Mouse (Mus musculus) heart, postnatal 0 days (tissue): ENCODE results near the gene Tm4sf20. TPM values are rescaled to one million over a fixed set of nuclear protein-coding genes. Genes with fewer than 3 reads are reported as not detected.

Experiments used
- ATAC-seq: fragments of 200-750 bp; cut with Nextera tagmentation; 2 replicates; pipeline ENCODE4 v1.8.0; 2017; ENCODE audit warnings: low read depth, moderate number of reproducible peaks, moderate library complexity; ENCODE audit not compliant: insufficient read depth
- DNase-seq: peaks from one replicate; pipeline ENCODE4 v3.0.0-alpha.2; 2016; ENCODE audit warnings: low spot score
- H3K27ac ChIP-seq: fragments of 300-500 bp; sonication (generic); 2 replicates; pipeline ENCODE4 v1.5.1; 2014; ENCODE audit warnings: low read depth, mild to moderate bottlenecking
- H3K27me3 ChIP-seq: fragments of 300-500 bp; sonication (generic); 2 replicates; pipeline ENCODE4 v1.6.1; 2014; ENCODE audit warnings: low read length, mixed read lengths; ENCODE audit not compliant: control insufficient read depth, insufficient read depth
- H3K36me3 ChIP-seq: fragments of 300-500 bp; sonication (generic); replicated peaks from 2 replicates; pipeline ENCODE4 v1.6.1; 2014; ENCODE audit warnings: low read length, mixed read lengths; ENCODE audit not compliant: control insufficient read depth, insufficient read depth
- H3K4me1 ChIP-seq: fragments of 300-500 bp; sonication (generic); 2 replicates; pipeline ENCODE4 v1.6.1; 2014; ENCODE audit warnings: antibody characterized with exemption; ENCODE audit not compliant: control insufficient read depth, insufficient read depth
- H3K4me2 ChIP-seq: fragments of 300-500 bp; sonication (generic); 2 replicates; pipeline ENCODE4 v1.6.1; 2014; ENCODE audit warnings: low read depth, mild to moderate bottlenecking, low read length, moderate library complexity
- H3K4me3 ChIP-seq: fragments of 300-500 bp; sonication (generic); 2 replicates; pipeline ENCODE4 v1.5.1; 2014; ENCODE audit warnings: low read depth, low read length
- H3K9ac ChIP-seq: fragments of 300-500 bp; sonication (generic); replicated peaks from 2 replicates; pipeline ENCODE4 v1.6.1; 2014; ENCODE audit warnings: low read depth, low read length, mixed read lengths
- H3K9me3 ChIP-seq: fragments of 300-500 bp; sonication (generic); replicated peaks from 2 replicates; pipeline ENCODE4 v1.6.1; 2016; ENCODE audit warnings: low read length; ENCODE audit not compliant: control insufficient read depth
- CTCF ChIP-seq: IDR thresholded peaks from 2 replicates; pipeline ENCODE4 v1.5.1; 2016; ENCODE audit warnings: antibody characterized with exemption, control low read depth, low read depth
- EP300 ChIP-seq: IDR thresholded peaks from 2 replicates; pipeline ENCODE4 v1.6.1; 2016; ENCODE audit warnings: antibody characterized with exemption, low read depth
- WGBS: fragments of 180-500 bp; shearing (Covaris S2); extraction: QIAGEN DNeasy Blood & Tissue Kit; methylation state at CpG from one replicate; pipeline ENCODE4 v1.1.7; 2014; 5-methylcytosine and 5-hydroxymethylcytosine counted together
- polyA plus RNA-seq: library from polyadenylated mRNA; unstranded; fragments of >200 nt; fragmentation: Nextera tagmentation; extraction: Ambion mirVana; gene quantifications from 2 replicates; pipeline ENCODE4 v1.2.1, GENCODE M21; 2015
- total RNA-seq: library from RNA; depleted of rRNA; stranded (reverse); fragments of >200 nt; gene quantifications from 2 replicates; pipeline ENCODE4 v1.2.3, GENCODE M21; 2014; ENCODE audit warnings: low replicate concordance

The Tm4sf20 gene
- total and polyA plus RNA-seq, 2 experiments from 2014 or later: not detected

- H3K27me3 ChIP-seq: no peaks in the 10 kb centered on the region
- H3K4me1 ChIP-seq: 0 out of 2 replicates have a peak, but pooled peaks cover 7% of the 10 kb centered on the region
- WGBS: 52% methylated on average over 8 of the region's 8 CpGs
- H3K36me3 ChIP-seq: no peaks in the 10 kb centered on the region
- H3K9me3 ChIP-seq: no peaks in the 10 kb centered on the region
- no peak overlapping the region for H3K27ac ChIP-seq
- H3K9ac ChIP-seq: no peak overlapping the region
- DNase-seq: no peak
- ATAC-seq: no peak
- TF ChIP-seq CTCF (no peak), EP300 (no peak)
- no peak overlapping the region for H3K4me3 ChIP-seq
- no peak overlapping the region for H3K4me2 ChIP-seq
Measured at GRCm38 (mm10) chr1:82806391-82806790, 38.1 kb upstream of the Tm4sf20 start.

GRCm38 (mm10) chr1:82804059-82804458 is 35.8 kb upstream of the Tm4sf20 start:
- no peak overlapping the region for H3K4me2 ChIP-seq
- H3K9me3 ChIP-seq: no peaks in the 10 kb centered on the region
- H3K9ac ChIP-seq: no peak overlapping the region
- DNase-seq: no peak
- TF ChIP-seq CTCF (no peak), EP300 (no peak)
- 0 out of 2 replicates have a peak, but pooled peaks cover 7% of the 10 kb centered on the region for H3K4me1 ChIP-seq
- ATAC-seq: peak; percentile 27; the same call in 1 of the 2 replicates
- peak overlapping the region; percentile 16; the same call in 1 of the 2 replicates for H3K27ac ChIP-seq
- H3K27me3 ChIP-seq: no peaks in the 10 kb centered on the region
- no peaks in the 10 kb centered on the region for H3K36me3 ChIP-seq
- 48% methylated on average over 1 of the region's 1 CpGs for WGBS
- H3K4me3 ChIP-seq: no peak overlapping the region

GRCm38 (mm10) chr1:82803608-82804007 is 35.3 kb upstream of the Tm4sf20 start:
- Histone ChIP-seq H3K4me2 (no peak overlapping the region), H3K27ac (no peak overlapping the region; the same call in 1 of the 2 replicates), H3K4me1 (0 out of 2 replicates have a peak, but pooled peaks cover 7% of the 10 kb centered on the region), H3K27me3 (no peaks in the 10 kb centered on the region), H3K4me3 (no peak overlapping the region), H3K36me3 (no peaks in the 10 kb centered on the region), H3K9ac (no peak overlapping the region), H3K9me3 (no peaks in the 10 kb centered on the region)
- DNase-seq (no peak), ATAC-seq (no peak)
- TF ChIP-seq EP300 (no peak), CTCF (peak; percentile 43; the same call in 1 of the 2 replicates)
- WGBS: 74% methylated on average over 7 of the region's 7 CpGs

- TF ChIP-seq CTCF: no peak
- no peak for TF ChIP-seq EP300
- WGBS: 51% methylated on average over 12 of the region's 12 CpGs
- DNase-seq: no peak
Measured at GRCm38 (mm10) chr1:82801105-82801783, 33.0 kb upstream of the Tm4sf20 start.

GRCm38 (mm10) chr1:82798922-82799321 is 30.7 kb upstream of the Tm4sf20 start:
- H3K27ac ChIP-seq: no peak overlapping the region
- no peak overlapping the region for H3K4me2 ChIP-seq
- ATAC-seq: no peak
- DNase-seq: no peak
- H3K36me3 ChIP-seq: no peaks in the 10 kb centered on the region
- H3K27me3 ChIP-seq: no peaks in the 10 kb centered on the region
- H3K9me3 ChIP-seq: no peaks in the 10 kb centered on the region
- no peaks in the 10 kb centered on the region for H3K4me1 ChIP-seq
- WGBS: 87% methylated on average over 4 of the region's 4 CpGs
- no peak overlapping the region for H3K9ac ChIP-seq
- H3K4me3 ChIP-seq: no peak overlapping the region
- TF ChIP-seq EP300 (no peak), CTCF (no peak)

More at GRCm38 (mm10) chr1:82801105-82801783, 33.0 kb upstream of the Tm4sf20 start:
- Histone ChIP-seq H3K9ac (no peak overlapping the region), H3K27me3 (no peaks in the 10 kb centered on the region), H3K4me1 (0 out of 2 replicates have a peak, but pooled peaks cover 7% of the 10 kb centered on the region), H3K4me2 (no peak overlapping the region), H3K9me3 (no peaks in the 10 kb centered on the region), H3K4me3 (no peak overlapping the region), H3K27ac (no peak overlapping the region), H3K36me3 (no peaks in the 10 kb centered on the region)
- no peak for ATAC-seq

- no peak for DNase-seq
- WGBS: 65% methylated on average over 5 of the region's 5 CpGs
Measured at GRCm38 (mm10) chr1:82798304-82798703, 30.0 kb upstream of the Tm4sf20 start.

More at GRCm38 (mm10) chr1:82798304-82798703, 30.0 kb upstream of the Tm4sf20 start:
- no peak for ATAC-seq
- H3K27ac ChIP-seq: no peak overlapping the region
- H3K4me1 ChIP-seq: no peaks in the 10 kb centered on the region
- TF ChIP-seq EP300 (no peak), CTCF (no peak)
- no peaks in the 10 kb centered on the region for H3K9me3 ChIP-seq
- no peaks in the 10 kb centered on the region for H3K27me3 ChIP-seq
- H3K36me3 ChIP-seq: no peaks in the 10 kb centered on the region
- no peak overlapping the region for H3K4me2 ChIP-seq
- no peak overlapping the region for H3K9ac ChIP-seq
- no peak overlapping the region for H3K4me3 ChIP-seq
